Mouse (Mus musculus) hindbrain, embryonic 14.5 days (tissue): ENCODE results near the gene Slc12a8. TPM values are rescaled to one million over a fixed set of nuclear protein-coding genes. Genes with fewer than 3 reads are reported as not detected.

Source experiments
- ATAC-seq: fragments of 200-750 bp; cut with Nextera tagmentation; 2 replicates; pipeline ENCODE4 v1.8.0; 2017; ENCODE audit warnings: moderate number of reproducible peaks, mild to moderate bottlenecking, moderate TSS enrichment, moderate library complexity; ENCODE audit not compliant: low FRiP score
- DNase-seq: peaks from one replicate; pipeline ENCODE4 v3.0.0-alpha.2; 2015; ENCODE audit warnings: low spot score
- H3K27ac ChIP-seq: fragments of 300-500 bp; sonication (generic); 2 replicates; pipeline ENCODE4 v1.5.1; 2014; ENCODE audit warnings: mild to moderate bottlenecking, moderate library complexity
- H3K27me3 ChIP-seq: fragments of 300-500 bp; sonication (generic); 2 replicates; pipeline ENCODE4 v1.6.1; 2014; ENCODE audit warnings: mild to moderate bottlenecking, low read length, mixed read lengths; ENCODE audit not compliant: control insufficient read depth, insufficient read depth
- H3K36me3 ChIP-seq: fragments of 300-500 bp; sonication (generic); replicated peaks from 2 replicates; pipeline ENCODE4 v1.6.1; 2014; ENCODE audit not compliant: control insufficient read depth, insufficient read depth
- H3K4me1 ChIP-seq: fragments of 300-500 bp; sonication (generic); replicated peaks from 2 replicates; pipeline ENCODE4 v1.6.1; 2014; ENCODE audit warnings: antibody characterized with exemption, low read length, mixed read lengths; ENCODE audit not compliant: control insufficient read depth, insufficient read depth
- H3K4me2 ChIP-seq: fragments of 300-500 bp; sonication (generic); replicated peaks from 2 replicates; pipeline ENCODE4 v1.6.1; 2014; ENCODE audit warnings: mild to moderate bottlenecking, moderate library complexity
- H3K4me3 ChIP-seq: fragments of 300-500 bp; sonication (generic); replicated peaks from 2 replicates; pipeline ENCODE4 v1.5.1; 2014; ENCODE audit warnings: mild to moderate bottlenecking, low read length
- H3K9ac ChIP-seq: fragments of 300-500 bp; sonication (generic); 2 replicates; pipeline ENCODE4 v1.6.1; 2014
- H3K9me3 ChIP-seq: fragments of 300-500 bp; sonication (generic); 2 replicates; pipeline ENCODE4 v1.6.1; 2016; ENCODE audit warnings: low read length; ENCODE audit not compliant: control insufficient read depth
- WGBS: fragments of 180-500 bp; shearing (Covaris S2); extraction: QIAGEN DNeasy Blood & Tissue Kit; methylation state at CpG from one replicate; pipeline ENCODE4 v1.1.7; 2014; 5-methylcytosine and 5-hydroxymethylcytosine counted together
- polyA plus RNA-seq: library from polyadenylated mRNA; unstranded; fragments of >200 nt; fragmentation: Nextera tagmentation; extraction: Ambion mirVana; gene quantifications from 2 replicates; pipeline ENCODE4 v1.2.1, GENCODE M21; 2014

The Slc12a8 gene
- polyA plus RNA-seq, 1 experiment from 2014 or later = 0.75 TPM

- WGBS = 78% methylated on average over 12 of the region's 12 CpGs
- H3K27me3 ChIP-seq = no peaks in the 10 kb centered on the region
- no peak overlapping the region for H3K4me3 ChIP-seq
- ATAC-seq (no peak), DNase-seq (no peak)
- no peak overlapping the region for H3K4me2 ChIP-seq
- no peak overlapping the region for H3K9ac ChIP-seq
- H3K4me1 ChIP-seq = no peaks in the 10 kb centered on the region; the same call in 1 of the 2 replicates
- H3K9me3 ChIP-seq = no peaks in the 10 kb centered on the region
- H3K36me3 ChIP-seq = no peaks in the 10 kb centered on the region
- no peak overlapping the region for H3K27ac ChIP-seq
Measured at GRCm38 (mm10) chr16:33561308-33562009, 44.3 kb downstream of the Slc12a8 start.

GRCm38 (mm10) chr16:33562874-33563537, 45.9 kb downstream of the Slc12a8 start:
- H3K27me3 ChIP-seq = no peaks in the 10 kb centered on the region
- H3K4me3 ChIP-seq = no peak overlapping the region
- no peaks in the 10 kb centered on the region for H3K36me3 ChIP-seq
- no peak overlapping the region for H3K9ac ChIP-seq
- no peak overlapping the region for H3K4me2 ChIP-seq
- DNase-seq (no peak), ATAC-seq (no peak)
- WGBS = 78% methylated on average over 12 of the region's 12 CpGs
- no peak overlapping the region for H3K27ac ChIP-seq
- H3K9me3 ChIP-seq = no peaks in the 10 kb centered on the region
- no peaks in the 10 kb centered on the region; the same call in 1 of the 2 replicates for H3K4me1 ChIP-seq

GRCm38 (mm10) chr16:33563538-33564013, 46.4 kb downstream of the Slc12a8 start:
- no peaks in the 10 kb centered on the region for H3K9me3 ChIP-seq
- H3K27ac ChIP-seq = no peak overlapping the region
- no peaks in the 10 kb centered on the region for H3K36me3 ChIP-seq
- no peak overlapping the region for H3K4me2 ChIP-seq
- WGBS = 78% methylated on average over 5 of the region's 5 CpGs
- ATAC-seq (no peak), DNase-seq (no peak)
- no peaks in the 10 kb centered on the region for H3K27me3 ChIP-seq
- no peaks in the 10 kb centered on the region; the same call in 1 of the 2 replicates for H3K4me1 ChIP-seq
- no peak overlapping the region for H3K4me3 ChIP-seq
- H3K9ac ChIP-seq = no peak overlapping the region

GRCm38 (mm10) chr16:33566467-33566866, 49.3 kb downstream of the Slc12a8 start:
- no peak overlapping the region for H3K27ac ChIP-seq
- ATAC-seq (no peak), DNase-seq (no peak)
- H3K9me3 ChIP-seq = no peaks in the 10 kb centered on the region
- H3K9ac ChIP-seq = no peak overlapping the region
- H3K4me2 ChIP-seq = no peak overlapping the region
- H3K27me3 ChIP-seq = no peaks in the 10 kb centered on the region
- H3K36me3 ChIP-seq = no peaks in the 10 kb centered on the region
- 87% methylated on average over 10 of the region's 10 CpGs for WGBS
- no peaks in the 10 kb centered on the region; the same call in 1 of the 2 replicates for H3K4me1 ChIP-seq
- H3K4me3 ChIP-seq = no peak overlapping the region

- H3K9me3 ChIP-seq = no peaks in the 10 kb centered on the region
- H3K36me3 ChIP-seq = no peaks in the 10 kb centered on the region
- DNase-seq (no peak), ATAC-seq (no peak)
- H3K4me3 ChIP-seq = no peak overlapping the region
- H3K9ac ChIP-seq = no peak overlapping the region
- H3K27ac ChIP-seq = no peak overlapping the region
- no peak overlapping the region for H3K4me2 ChIP-seq
- no peaks in the 10 kb centered on the region; the same call in 1 of the 2 replicates for H3K4me1 ChIP-seq
- H3K27me3 ChIP-seq = no peaks in the 10 kb centered on the region
- 54% methylated on average over 4 of the region's 4 CpGs for WGBS
Measured at GRCm38 (mm10) chr16:33567736-33568135, 50.6 kb downstream of the Slc12a8 start.

GRCm38 (mm10) chr16:33568269-33569016, 51.3 kb downstream of the Slc12a8 start:
- Histone ChIP-seq H3K27ac (no peak overlapping the region), H3K9ac (no peak overlapping the region), H3K4me2 (no peak overlapping the region), H3K4me3 (no peak overlapping the region), H3K36me3 (no peaks in the 10 kb centered on the region), H3K9me3 (no peaks in the 10 kb centered on the region), H3K4me1 (no peaks in the 10 kb centered on the region; the same call in 1 of the 2 replicates), H3K27me3 (no peaks in the 10 kb centered on the region)
- WGBS = 84% methylated on average over 12 of the region's 12 CpGs
- no peak for ATAC-seq
- DNase-seq = no peak

- H3K27me3 ChIP-seq = no peaks in the 10 kb centered on the region
- ATAC-seq (no peak), DNase-seq (no peak)
- WGBS = 78% methylated on average over 6 of the region's 6 CpGs
- H3K36me3 ChIP-seq = no peaks in the 10 kb centered on the region
- H3K9ac ChIP-seq = no peak overlapping the region
- H3K4me2 ChIP-seq = no peak overlapping the region
- H3K4me1 ChIP-seq = no peaks in the 10 kb centered on the region
- H3K27ac ChIP-seq = no peak overlapping the region
- no peaks in the 10 kb centered on the region for H3K9me3 ChIP-seq
- H3K4me3 ChIP-seq = no peak overlapping the region
Measured at GRCm38 (mm10) chr16:33572646-33573045, 55.5 kb downstream of the Slc12a8 start.

GRCm38 (mm10) chr16:33573703-33574102, 56.6 kb downstream of the Slc12a8 start:
- Histone ChIP-seq H3K27ac (no peak overlapping the region), H3K36me3 (no peaks in the 10 kb centered on the region), H3K27me3 (no peaks in the 10 kb centered on the region), H3K4me1 (no peaks in the 10 kb centered on the region), H3K4me2 (no peak overlapping the region), H3K9ac (no peak overlapping the region), H3K9me3 (no peaks in the 10 kb centered on the region), H3K4me3 (no peak overlapping the region)
- no peak for DNase-seq
- ATAC-seq = no peak
- WGBS = 85% methylated on average over 7 of the region's 7 CpGs

GRCm38 (mm10) chr16:33575728-33576127, 58.6 kb downstream of the Slc12a8 start:
- WGBS = 94% methylated on average over 6 of the region's 6 CpGs

More at GRCm38 (mm10) chr16:33575728-33576127, 58.6 kb downstream of the Slc12a8 start:
- H3K36me3 ChIP-seq = no peaks in the 10 kb centered on the region
- peaks cover 5% of the 10 kb centered on the region; the same call in 1 of the 2 replicates for H3K4me1 ChIP-seq
- no peak for DNase-seq
- H3K27ac ChIP-seq = no peak overlapping the region
- H3K4me3 ChIP-seq = no peak overlapping the region
- no peak for ATAC-seq
- H3K4me2 ChIP-seq = no peak overlapping the region
- no peak overlapping the region for H3K9ac ChIP-seq
- H3K9me3 ChIP-seq = no peaks in the 10 kb centered on the region
- H3K27me3 ChIP-seq = no peaks in the 10 kb centered on the region
